Mouse (Mus musculus): ENCODE results near the gene Pigl. TPM values are rescaled to one million over a fixed set of nuclear protein-coding genes. Genes with fewer than 3 reads are reported as not detected.

The Pigl gene
- polyA plus RNA-seq, 1 experiment = 10.0 TPM

DNA sequence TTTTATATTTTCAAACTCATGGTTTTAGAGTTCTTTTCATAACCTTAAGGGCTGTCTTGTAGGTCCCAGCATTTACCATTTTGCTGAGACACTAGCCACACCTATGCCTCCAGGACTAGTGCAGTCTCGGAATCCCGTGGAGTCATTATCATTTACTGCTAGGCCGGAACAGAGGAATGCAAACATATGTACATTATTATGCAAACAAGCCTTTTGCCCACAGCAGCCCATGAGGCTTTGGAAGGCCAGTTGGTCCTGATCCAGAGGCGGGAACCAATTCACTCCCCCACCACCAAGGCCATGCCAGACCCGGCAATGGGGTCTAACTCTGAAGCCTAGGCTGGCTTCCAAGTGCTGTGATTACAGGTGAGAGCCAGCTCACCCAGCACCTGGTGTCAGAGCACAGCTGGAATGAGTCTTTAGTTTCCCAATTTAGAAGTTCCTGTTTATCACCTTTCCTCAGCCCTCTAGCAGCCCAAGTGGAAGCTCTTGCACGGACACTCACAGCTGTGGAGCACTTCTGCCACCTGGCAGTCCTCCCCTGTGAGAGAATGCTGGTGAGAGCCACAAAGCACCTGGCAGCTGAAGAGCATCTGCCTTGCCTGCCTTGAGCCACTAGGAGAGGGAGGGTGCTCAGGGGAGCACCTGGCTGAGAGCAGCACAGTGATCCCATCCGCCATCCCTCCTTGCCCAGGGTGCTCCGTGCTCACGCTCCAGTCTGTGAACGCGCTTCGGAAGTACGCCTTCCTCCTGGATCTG lies 53.4 kb downstream of the Pigl start:
- DNase-seq (ENCODE audit: extremely low spot score in 1 of 2, low spot score in 1 of 2) = no peak

DNA sequence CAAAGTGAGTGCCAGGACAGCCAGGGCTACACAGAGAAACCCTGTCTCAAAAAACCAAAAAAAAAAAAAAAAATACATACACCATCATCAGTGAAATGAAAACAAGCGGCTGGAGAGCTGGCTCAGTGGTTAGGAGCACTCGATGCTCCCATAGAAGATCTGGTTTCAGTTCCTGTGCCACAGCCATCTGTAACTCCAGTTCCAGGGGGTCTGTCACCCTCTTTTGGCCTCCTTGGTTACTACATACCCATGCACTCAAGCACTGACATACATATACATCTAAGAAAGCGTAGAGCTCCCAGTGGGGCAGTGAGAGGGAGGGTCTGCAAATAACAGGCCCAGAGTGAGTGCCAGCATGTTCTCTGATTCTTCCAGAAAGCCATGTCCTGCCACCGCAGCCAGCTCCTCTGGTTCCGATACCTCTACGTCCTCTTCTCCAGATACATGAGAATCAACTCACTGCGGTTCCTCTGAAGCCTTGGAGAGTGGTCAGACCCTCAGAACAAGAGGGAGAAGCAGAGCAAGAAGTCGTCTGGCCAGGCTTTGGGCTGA lies 54.3 kb downstream of the Pigl start:
- no peak for DNase-seq (ENCODE audit: extremely low spot score in 1 of 2, low spot score in 1 of 2)

DNA sequence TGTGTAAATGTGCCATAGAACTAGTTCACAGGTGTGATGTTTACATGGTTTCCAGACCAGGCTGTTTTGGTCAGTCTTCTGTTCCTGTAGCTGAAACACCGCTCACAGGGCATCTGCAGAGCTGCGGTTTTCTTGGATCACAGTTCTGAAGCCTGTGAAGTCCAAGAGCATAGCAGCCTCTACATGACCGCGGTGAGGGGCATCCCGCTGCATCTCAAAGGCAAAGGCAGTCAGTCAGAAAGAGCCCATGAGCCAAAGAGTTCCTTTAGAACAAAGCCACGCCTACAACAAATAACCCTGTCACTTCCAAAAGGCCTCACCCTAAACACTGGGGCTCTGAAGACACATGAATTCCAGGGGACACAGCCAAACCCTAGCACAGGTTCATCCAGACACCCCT lies 55.1 kb downstream of the Pigl start:
- no peak for DNase-seq (ENCODE audit: extremely low spot score in 1 of 2, low spot score in 1 of 2)

DNA sequence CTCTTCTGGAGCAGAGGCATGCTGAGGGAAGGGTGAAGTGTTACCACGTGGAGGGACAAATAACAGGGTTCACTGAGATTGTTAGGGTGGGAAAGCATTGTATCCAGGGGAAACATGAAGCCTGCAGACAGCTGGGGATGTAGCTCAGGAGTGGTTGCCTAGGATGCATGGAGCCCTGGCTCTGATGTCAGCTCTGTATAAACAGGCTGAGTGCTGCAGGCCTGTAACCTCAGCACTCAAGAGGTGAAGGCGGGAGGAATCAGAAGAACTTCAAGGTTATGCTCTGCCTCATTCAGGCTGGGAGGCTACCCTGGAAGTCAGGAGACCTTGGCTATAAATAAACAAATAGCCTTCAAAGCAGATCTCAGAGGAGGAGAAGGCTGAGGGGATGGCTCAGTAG lies 60.7 kb downstream of the Pigl start:
- DNase-seq (ENCODE audit: extremely low spot score in 1 of 2, low spot score in 1 of 2) = no peak

DNA sequence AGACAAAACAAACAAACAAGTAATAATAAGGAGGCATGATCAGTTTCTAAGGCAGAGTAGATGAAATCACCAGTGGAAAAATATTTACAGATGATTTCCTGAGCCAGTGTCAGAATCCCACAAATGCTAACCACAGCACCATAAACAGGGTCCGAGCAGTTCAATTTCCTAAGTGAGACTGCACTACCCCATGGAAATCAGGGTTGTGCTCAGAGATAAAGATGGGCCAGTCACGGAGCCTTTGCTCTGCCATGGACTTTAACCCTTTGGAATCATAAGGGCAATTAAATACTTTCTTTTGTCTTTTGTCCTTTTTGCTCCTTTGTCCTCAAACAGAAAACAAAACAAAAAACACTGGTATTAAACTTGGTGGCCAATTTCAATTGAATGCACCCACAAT lies 64.0 kb downstream of the Pigl start:
- no peak for DNase-seq (ENCODE audit: extremely low spot score in 1 of 2, low spot score in 1 of 2)

DNA sequence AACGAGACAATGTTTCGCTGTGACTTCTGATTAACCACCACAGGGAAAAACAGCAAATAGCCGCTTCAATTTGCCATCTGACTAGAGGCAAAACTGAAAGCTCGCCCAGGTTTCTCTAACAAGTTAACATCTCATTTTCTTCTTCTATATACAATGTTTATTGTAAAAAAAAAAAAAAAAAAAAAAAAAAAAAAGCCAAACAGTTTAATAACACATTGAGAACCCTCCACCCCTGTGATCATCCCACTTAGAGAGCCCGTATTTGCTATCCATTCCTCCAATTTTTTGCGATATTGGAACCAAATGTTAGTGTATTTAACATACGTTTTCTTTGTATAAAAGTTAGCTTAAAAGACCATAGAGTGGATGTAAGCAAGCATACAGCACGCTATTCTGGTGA lies 78.8 kb downstream of the Pigl start:
- DNase-seq (ENCODE audit: extremely low spot score in 1 of 2, low spot score in 1 of 2) = no peak

DNA sequence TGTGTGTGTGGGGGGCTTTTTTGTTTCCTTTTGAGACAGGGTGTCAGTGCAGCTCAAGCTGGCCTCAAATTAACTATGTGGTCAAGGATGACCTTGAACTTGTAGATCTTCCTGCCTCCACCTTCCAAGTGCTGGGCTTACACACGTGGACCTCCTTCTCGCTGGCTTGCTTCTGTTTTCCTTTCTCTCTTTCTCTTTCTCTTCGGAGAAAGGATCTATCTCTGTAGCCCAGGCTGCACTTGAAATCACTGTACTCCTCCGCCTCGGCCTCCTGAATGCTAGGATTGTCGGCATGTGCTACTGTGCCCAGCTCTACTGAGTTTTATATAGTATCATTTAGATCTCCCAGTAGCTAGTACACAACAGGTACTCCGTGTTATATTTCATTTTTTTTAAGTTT lies 79.3 kb downstream of the Pigl start:
- no peak for DNase-seq (ENCODE audit: extremely low spot score in 1 of 2, low spot score in 1 of 2)

DNA sequence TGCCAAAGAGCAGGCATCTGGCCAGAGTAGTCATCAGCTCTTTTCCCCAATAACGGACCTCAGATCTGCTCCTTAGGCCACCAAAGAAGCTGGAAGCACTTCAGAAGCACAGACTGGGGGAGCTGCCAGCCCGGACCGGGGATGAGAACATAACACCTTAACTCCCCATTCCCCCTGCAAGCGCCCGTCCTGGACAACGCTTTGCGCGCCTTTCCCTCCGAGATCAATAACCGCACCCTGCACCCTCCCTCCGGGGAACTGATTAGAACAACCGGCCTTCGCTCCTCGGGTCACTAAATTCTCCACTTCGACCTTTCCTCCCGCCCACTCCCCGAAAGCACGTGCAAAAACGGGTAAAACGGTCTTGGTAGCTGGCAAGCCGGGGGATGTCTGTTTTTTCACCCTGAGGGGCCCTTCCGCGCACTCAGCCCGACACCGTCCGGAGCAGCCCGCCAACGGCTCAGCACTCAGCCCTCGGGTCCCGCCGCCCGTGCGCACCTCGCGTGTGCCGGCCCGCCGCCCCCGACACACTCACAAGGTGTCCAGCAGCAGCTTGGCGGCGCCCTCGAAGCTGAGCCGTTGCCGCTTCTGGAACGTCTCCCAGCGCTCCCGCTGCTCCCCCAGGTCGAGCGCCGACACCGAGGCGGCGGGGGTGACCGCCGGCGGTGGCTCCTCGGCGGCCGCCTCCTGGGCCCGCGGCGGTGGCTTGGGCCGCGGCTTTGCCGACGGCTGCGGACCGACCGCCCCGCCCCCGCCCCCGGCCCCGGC lies 80.2 kb downstream of the Pigl start:
- peak in 1 of 2 experiments; percentile 42 for DNase-seq (ENCODE audit: extremely low spot score in 1 of 2, low spot score in 1 of 2)

DNA sequence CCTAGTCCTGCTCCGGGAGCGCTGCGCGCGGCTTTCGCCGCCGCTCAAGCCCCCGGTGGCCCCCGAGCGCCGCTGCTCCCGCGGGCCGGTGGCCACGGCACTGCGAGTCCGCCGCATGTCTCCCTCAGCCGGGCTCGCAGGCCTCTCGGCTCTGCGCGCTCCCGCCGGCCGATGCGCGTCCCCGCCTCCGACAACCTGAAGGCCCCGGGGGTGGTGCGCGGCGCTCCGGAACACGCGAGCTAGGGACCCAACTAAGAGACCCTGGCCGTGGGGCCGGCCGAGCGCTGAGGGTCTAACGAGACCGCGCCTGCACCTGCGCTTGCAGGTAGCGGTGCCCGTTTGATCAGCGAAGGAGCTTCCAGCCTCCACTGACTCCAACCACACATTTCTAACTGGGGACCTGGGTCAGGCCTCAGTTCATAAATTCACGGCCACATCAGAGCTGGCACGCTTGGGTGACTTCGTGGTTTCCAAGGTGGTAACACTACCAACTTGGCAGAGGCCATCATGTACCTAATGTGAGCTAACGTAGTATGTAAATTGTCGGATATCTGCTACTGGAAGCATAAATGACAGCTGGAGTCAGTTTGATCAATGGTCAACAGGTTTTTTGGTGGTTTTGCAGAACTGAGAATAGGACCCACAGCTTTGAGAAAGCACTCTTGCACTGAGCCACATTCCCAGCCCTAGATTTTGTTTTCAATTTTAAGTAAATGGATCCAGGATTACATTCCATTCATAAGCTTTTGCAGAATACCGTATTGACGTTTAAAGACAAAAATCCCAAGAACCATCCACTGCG lies 81.0 kb downstream of the Pigl start, which contains the start of gene Cenpv:
Gene Cenpv, minus strand, starts transcription at position 173 of the 802 bp plus-strand sequence.
- DNase-seq (ENCODE audit: extremely low spot score in 1 of 2, low spot score in 1 of 2) = peak in 1 of 2 experiments; percentile 72

DNA sequence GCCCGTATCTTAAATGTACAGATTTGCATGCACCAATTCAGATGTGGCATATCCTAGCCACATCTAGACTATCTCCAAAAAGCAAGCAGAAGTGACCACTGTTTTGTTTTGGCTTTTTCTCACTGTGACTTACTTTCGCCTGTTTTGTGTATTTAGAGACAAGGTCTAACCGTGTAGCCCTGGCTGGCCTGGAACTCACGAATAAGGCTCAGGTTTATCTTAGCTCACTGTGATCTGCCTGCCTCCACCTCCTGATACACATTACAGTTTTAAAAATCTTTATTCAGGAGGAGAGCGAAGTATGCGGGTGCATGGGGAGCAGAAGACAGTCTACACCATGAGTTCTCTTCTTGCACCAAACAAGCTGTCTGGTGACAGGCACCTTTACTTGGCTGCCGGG lies 81.9 kb downstream of the Pigl start:
- no peak for DNase-seq (ENCODE audit: extremely low spot score in 1 of 2, low spot score in 1 of 2)

DNA sequence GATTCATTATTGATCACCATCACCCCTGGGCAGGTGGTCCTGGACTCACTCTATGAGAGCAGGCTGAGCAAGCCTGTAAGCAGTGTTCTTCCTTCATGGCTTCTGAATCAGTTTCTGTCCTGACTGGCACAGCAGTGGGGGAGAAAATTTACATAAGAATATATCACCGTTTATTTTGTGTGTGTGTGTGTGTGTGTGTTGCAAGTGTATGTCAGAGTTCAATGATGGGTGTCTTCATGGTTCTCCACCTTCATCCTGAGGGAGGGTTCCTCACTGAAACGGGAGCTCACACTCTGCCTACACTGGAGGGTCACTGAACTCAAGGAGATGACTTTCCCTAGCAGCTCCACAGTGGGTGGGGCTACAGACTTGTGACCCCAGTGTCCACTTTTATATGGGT lies 82.7 kb downstream of the Pigl start:
- DNase-seq (ENCODE audit: extremely low spot score in 1 of 2, low spot score in 1 of 2) = no peak

DNA sequence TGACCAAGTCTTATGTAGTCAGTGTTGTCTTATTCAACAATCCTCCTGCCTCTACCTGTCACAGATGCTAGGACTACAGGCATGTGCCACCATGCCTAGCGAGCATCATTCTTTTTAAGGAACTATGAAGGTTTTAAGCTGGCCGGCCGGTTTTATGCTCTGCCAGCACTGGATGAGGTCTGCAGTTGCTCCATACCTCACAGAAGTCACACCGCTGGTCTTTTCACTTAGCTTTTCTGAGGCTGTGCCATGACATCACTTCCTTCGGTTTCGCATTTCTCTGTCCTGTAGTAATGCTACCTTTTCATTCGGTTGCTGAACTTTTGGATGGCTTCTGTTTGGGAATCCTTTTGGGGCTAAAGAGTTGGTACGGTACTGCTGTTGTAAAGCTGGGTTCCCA lies 83.3 kb downstream of the Pigl start:
- DNase-seq (ENCODE audit: extremely low spot score in 1 of 2, low spot score in 1 of 2) = no peak

DNA sequence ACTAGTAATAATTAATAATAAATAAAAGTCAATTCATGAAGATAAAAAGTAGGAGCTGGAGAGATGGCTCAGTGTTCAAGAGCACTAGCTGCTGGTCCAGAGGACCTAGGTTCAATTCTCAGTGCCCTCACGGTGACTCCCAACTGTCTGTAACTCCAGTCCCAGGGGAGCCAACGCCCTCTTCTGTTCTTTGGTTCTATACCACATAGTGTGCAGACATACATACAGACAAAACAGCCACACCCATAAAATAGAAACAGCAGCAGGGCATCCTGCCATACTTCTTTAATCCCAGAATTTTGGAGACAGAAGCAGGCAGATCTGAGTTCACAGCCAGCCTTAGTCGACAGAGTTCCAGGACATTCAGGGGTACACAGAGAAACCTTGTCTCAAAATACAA lies 85.7 kb downstream of the Pigl start:
- no peak for DNase-seq (ENCODE audit: extremely low spot score in 1 of 2, low spot score in 1 of 2)

DNA sequence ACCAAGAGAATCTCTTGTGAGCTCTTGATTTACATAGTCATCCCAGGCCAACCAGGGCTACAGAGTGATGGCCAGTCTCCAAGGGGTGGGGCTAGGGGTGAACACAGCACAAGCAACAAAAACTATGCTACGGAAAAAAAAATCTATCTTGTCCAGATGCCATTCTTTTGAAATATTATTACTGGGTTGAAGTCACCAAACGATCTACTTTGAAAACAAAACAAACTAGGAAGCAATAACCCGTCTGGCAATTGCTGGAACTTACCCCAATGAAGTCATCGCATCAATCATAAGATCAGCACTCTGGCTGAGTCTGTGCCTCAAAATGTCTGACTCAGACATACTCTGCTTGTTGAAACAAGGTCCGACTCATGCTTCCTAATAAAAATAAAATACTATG lies 91.5 kb downstream of the Pigl start:
- DNase-seq (ENCODE audit: extremely low spot score in 1 of 2, low spot score in 1 of 2) = peak in 1 of 2 experiments; percentile 56

DNA sequence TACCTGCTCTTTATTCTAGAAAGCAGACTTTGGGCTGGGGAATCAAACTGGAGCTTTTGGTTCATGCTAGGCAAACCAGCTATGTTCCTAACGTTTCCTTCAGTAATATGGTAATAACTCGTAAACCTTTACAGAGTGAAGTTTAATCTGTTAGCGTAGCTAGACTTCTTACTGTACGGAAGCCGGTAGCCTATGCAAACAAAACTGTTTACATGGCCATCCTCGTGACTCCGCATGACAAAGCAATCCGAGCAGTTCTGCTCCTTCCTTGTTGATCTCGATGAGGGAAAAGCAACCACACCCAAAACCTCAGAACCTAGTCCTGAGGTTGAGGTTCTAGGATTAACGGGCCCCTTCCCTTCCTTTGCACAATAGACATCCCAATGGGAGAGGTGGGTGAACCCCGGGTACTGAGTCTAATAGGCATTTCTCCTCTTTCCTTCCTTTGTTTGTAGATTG lies 92.0 kb downstream of the Pigl start:
- DNase-seq (ENCODE audit: extremely low spot score in 1 of 2, low spot score in 1 of 2) = peak in 1 of 2 experiments; percentile 65

DNA sequence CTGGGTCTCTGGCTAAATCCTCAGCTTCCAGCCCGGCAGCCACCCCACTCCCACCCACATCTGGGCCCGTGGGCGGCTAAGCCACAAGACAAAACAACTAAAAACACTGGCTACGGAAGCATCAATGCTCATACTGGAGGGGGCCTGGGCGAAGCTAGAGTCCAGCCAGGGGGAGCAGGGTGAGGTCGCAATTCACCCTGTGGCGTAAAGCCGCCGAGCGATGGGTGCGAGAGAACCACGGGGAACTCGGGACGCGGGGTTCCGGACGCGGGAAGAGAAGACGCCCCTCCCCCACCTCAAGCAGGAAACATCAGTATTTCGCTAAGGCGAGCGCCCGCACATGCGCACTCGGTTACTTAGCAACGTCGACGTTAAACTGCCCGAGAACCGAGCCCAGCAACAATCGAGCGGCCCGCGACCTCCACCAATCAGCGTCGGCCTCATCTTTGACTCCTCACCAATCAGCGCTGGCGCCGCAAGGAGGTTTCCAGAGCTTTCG lies 92.5 kb downstream of the Pigl start, which contains the start of gene Ubb:
Gene Ubb, plus strand, starts transcription at position 445 of the 499 bp plus-strand sequence.
- peak; percentile 99 to 100 for DNase-seq (ENCODE audit: extremely low spot score in 1 of 2, low spot score in 1 of 2)

DNA sequence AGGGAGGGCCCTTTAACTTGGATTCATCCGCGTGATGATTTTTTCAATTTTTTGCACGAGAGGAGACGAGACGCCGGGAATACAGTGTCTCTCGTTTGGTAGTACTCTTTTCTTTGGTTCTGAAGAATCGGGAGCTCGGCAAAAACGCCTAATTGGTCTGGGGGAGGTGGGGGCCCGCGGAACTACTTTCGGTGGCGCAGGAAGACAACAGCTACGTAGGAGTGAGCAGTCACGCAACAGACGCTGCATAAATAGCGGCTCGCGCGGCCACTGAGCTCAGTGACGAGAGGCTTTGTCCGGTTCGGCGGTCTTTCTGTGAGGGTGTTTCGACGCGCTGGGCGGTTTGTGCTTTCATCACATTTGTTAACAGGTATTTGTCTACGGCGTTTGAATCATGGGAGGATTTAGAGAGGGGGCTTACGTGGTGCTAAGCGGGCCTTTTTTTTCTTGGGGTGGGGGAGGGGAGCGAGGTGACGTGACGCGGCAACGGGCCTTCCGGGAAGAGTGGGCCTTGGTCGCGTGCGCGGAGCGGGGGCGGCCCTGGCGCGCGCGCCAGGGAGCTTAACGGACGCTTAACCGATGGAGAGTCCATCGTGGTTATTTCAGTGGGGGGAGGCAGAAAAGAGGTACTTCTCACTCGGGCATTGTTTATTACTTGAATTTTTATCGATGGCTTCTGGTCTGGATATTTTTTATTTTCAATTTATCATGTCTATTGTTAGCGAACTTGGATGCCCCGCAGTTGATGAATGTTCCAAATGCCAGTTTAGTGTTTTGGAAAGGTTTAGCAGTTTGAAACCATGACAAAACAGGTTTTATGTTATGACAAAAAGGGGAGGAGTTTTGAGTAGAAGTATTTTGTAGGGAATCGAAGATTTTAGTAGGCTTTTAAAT lies 93.2 kb downstream of the Pigl start:
- peak in 1 of 2 experiments; percentile 88 for DNase-seq (ENCODE audit: extremely low spot score in 1 of 2, low spot score in 1 of 2)

DNA sequence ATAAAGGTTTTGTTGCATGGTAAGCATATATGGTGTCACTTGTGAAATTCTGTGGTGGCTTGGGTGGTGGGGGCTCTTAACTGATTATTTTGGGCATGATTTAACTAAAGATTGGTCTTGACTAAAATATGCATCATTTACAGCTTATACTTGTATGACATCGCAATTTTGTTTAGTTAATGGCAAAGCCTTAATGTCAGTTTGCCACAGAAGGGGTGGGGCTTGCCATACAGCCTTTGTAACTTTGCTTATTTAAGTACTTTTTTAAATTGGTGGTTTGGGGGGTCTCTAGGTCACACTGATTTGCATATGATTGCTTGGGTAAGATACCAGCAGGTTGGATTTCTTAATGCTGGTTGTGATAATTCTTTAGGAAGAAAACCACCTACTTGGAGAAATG lies 94.9 kb downstream of the Pigl start:
- DNase-seq (ENCODE audit: extremely low spot score in 1 of 2, low spot score in 1 of 2) = no peak

DNA sequence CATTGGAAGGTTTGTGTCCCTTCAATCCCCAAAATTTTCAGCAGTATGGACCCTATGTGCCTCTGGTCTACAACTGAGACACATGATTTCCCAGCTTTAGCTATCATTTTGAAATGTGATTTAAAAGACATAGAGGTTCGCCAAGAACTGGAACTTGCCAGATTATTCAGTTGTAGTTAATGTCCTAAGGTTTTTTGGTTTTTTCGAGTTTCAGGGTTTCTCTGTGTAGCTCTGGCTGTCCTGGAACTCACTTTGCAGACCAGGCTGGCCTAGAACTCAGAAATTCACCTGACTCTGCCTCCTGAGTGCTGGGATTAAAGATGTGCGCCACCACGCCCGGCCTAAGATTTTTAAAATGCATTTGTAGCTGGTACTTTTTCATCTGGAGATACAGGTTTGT lies 95.4 kb downstream of the Pigl start:
- no peak for DNase-seq (ENCODE audit: extremely low spot score in 1 of 2, low spot score in 1 of 2)

Data from frontal cortex, adult 2 months (tissue).